Mouse (Mus musculus): ENCODE results near the gene Adgrd1.

DNA sequence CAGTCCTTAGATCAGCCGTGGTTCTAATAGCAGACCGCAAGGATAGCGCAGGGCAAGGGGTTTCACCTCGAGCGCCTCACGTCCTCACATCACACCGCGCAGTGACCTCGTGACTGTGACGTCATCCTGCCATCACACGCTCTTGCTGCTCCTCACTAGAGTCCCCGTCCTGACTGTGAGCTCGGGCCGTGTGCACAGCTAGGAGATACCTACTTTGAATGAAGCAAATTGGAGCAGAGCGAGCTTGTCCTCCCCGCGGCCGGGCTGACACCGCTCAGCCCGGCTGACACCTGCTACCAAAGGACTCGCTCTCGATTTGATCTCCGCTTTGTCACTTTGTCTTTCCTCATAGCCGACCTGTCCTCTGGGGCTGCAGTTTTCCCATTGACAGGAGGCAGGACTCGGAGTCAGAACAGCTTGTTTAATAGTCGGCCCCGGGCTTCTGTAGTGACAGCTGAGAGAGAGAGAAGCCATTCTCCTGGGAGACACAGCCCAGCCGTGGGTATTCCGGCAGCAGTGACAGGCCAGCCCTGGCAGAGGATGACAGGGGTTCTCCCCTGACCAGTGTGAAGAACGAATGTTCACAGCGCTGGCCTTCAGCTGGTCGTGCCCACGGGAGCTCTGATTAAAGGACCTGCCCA lies 129.4 kb downstream of the Adgrd1 start:
- TF ChIP-seq TCF12 (IDR thresholded peaks at IDR 0.05; ENCODE audit: insufficient read depth, poor library complexity, severe bottlenecking) (no peak), POLR2A (IDR thresholded peaks at IDR 0.05; ENCODE audit: insufficient read length, low read depth) (no peak), MYOG (IDR thresholded peaks at IDR 0.05; ENCODE audit: control insufficient read depth in 1 of 3, insufficient read depth in 1 of 3, insufficient read length in 2 of 3, low read depth in 2 of 3) (no peak), E2F4 (IDR thresholded peaks at IDR 0.05; ENCODE audit: insufficient read depth) (no peak), USF1 (IDR thresholded peaks at IDR 0.05; ENCODE audit: low read depth) (no peak), CEBPB (IDR thresholded peaks at IDR 0.05; ENCODE audit: insufficient read depth, poor library complexity, severe bottlenecking) (no peak), REST (IDR thresholded peaks at IDR 0.05; ENCODE audit: insufficient read depth, insufficient read length) (no peak), MAX (IDR thresholded peaks at IDR 0.05; ENCODE audit: low read depth) (no peak), SRF (IDR thresholded peaks at IDR 0.05; ENCODE audit: control insufficient read depth, insufficient read length, low read depth) (no peak)
